Mouse (Mus musculus) adrenal gland, postnatal 36 days (tissue): Measurements from ENCODE around the gene Lhx3. TPM values are rescaled to one million over a fixed set of nuclear protein-coding genes. Genes with fewer than 3 reads are reported as not detected.

ENCODE experiments used
- total RNA-seq, 2 experiments: library from RNA; stranded (reverse); gene quantifications; 2 replicates each; pipeline ENCODE4 v1.2.3; 2021

The Lhx3 gene
- total RNA-seq, 2 experiments from 2014 or later, result 0.69 TPM; not detected in 1

Other genes with a start within 250 kb of the Lhx3 start
- gene Camsap1, start 225.0 kb downstream of the Lhx3 start, total RNA-seq, result 10 to 100 TPM; 38.3 to 49.3 TPM
- 10 to 100 TPM; 38.1 to 38.8 TPM for gene Ubac1, start 186.5 kb downstream of the Lhx3 start, total RNA-seq
- 10 to 100 TPM; 33.3 to 40.1 TPM for gene Nacc2, start 85.1 kb downstream of the Lhx3 start, total RNA-seq
- 10 to 100 TPM; 20.5 to 21.0 TPM for gene Qsox2, start 29.2 kb upstream of the Lhx3 start, total RNA-seq
- under 1 TPM; 0.36 to 0.46 TPM for gene Ccdc187, start 86.3 kb upstream of the Lhx3 start, total RNA-seq
- 10 to 100 TPM; 14.5 to 14.7 TPM for gene Gpsm1, start 107.2 kb upstream of the Lhx3 start, total RNA-seq
- 10 to 100 TPM; 22.2 to 22.9 TPM for gene Dnlz, start 143.8 kb upstream of the Lhx3 start, total RNA-seq
- gene Card9, start 152.6 kb upstream of the Lhx3 start, total RNA-seq, result 1 to 10 TPM; 1.3 to 1.9 TPM
- 10 to 100 TPM; 24.7 to 34.4 TPM for gene Snapc4, start 172.4 kb upstream of the Lhx3 start, total RNA-seq
- gene Entr1, start 181.0 kb upstream of the Lhx3 start, total RNA-seq, result 100 to 1,000 TPM in 1 of 2 experiments, 10 to 100 TPM in 1; 97.9 to 102 TPM
- gene Pmpca, start 181.1 kb upstream of the Lhx3 start, total RNA-seq, result 100 to 1,000 TPM; 142 to 145 TPM
- gene Inpp5e, start 200.9 kb upstream of the Lhx3 start, total RNA-seq, result 10 to 100 TPM; 13.2 to 19.8 TPM
- 10 to 100 TPM; 63.2 to 63.3 TPM for gene Sec16a, start 236.9 kb upstream of the Lhx3 start, total RNA-seq